Mouse (Mus musculus) cerebellum, adult 2 months (tissue): ENCODE measurements around the gene Irgm2. TPM values are rescaled to one million over a fixed set of nuclear protein-coding genes. Genes with fewer than 3 reads are reported as not detected.

Experiments
- DNase-seq, 2 experiments: peaks; one replicate each; pipeline ENCODE4 v3.0.0; 2021
- H3K27ac ChIP-seq: fragments of 200-500 bp; 2 replicates; pipeline ENCODE4 v1.5.1; 2012; ENCODE audit warnings: low read length, control low read depth, inconsistent platforms; ENCODE audit not compliant: insufficient read depth
- H3K27me3 ChIP-seq: fragments of 200-500 bp; 2 replicates; pipeline ENCODE4 v1.6.1; 2012; ENCODE audit warnings: inconsistent platforms, mild to moderate bottlenecking, low read length, moderate library complexity; ENCODE audit not compliant: control insufficient read depth, insufficient read depth
- H3K4me1 ChIP-seq: fragments of 200-500 bp; 2 replicates; pipeline ENCODE4 v1.6.1; 2011; ENCODE audit warnings: low read length; ENCODE audit not compliant: control insufficient read depth, insufficient read depth
- H3K4me3 ChIP-seq: fragments of 200-500 bp; replicated peaks from 2 replicates; pipeline ENCODE3; 2011; ENCODE audit warnings: mild to moderate bottlenecking, low read depth, low read length, control low read depth; ENCODE audit not compliant: insufficient read depth
- CTCF ChIP-seq: fragments of 200-500 bp; IDR thresholded peaks from 2 replicates; pipeline ENCODE4 v1.5.1; 2011; ENCODE audit warnings: low read depth, mild to moderate bottlenecking, control low read depth, low read length, moderate library complexity, borderline replicate concordance; ENCODE audit not compliant: insufficient read depth
- POLR2A ChIP-seq: fragments of 200-500 bp; IDR thresholded peaks from 2 replicates; pipeline ENCODE4 v1.6.1; 2011; ENCODE audit warnings: low read length, control low read depth, borderline replicate concordance; ENCODE audit not compliant: insufficient read depth
- WGBS: fragments of 180-500 bp; shearing (Covaris S2); methylation state at CpG from one replicate; pipeline ENCODE4 v1.1.7; 2018; 5-methylcytosine and 5-hydroxymethylcytosine counted together
- polyA plus RNA-seq: library from polyadenylated mRNA; depleted of rRNA; stranded (reverse); fragments of >200 nt; gene quantifications from 2 replicates; pipeline ENCODE4 v1.2.3, GENCODE M21; 2012; rRNA removed

The Irgm2 gene
- polyA plus RNA-seq, 1 experiment: 3.4 TPM

- no peaks in the 10 kb centered on the region for H3K27me3 ChIP-seq
- DNase-seq: no peak
- H3K4me1 ChIP-seq: no peaks in the 10 kb centered on the region
- TF ChIP-seq POLR2A (no peak), CTCF (no peak)
- 87% methylated on average over 3 of the region's 3 CpGs for WGBS
- no peak overlapping the region for H3K4me3 ChIP-seq
- no peak overlapping the region for H3K27ac ChIP-seq
These were observed 68.9 kb downstream of the Irgm2 start for GRCm38 (mm10) chr11:58268285-58268684.

Other genes with a start within 250 kb of the Irgm2 start
- 52.0 and 54.5 TPM in 2 replicates for gene Larp1, start 190.6 kb upstream of the Irgm2 start, polyA plus RNA-seq
- gene Gm12248, start 106.5 kb upstream of the Irgm2 start, polyA plus RNA-seq: not detected in 2 replicates
- 80.3 and 82.8 TPM in 2 replicates for gene Cnot8, start 95.5 kb upstream of the Irgm2 start, polyA plus RNA-seq
- gene Gemin5, start 31.1 kb upstream of the Irgm2 start, polyA plus RNA-seq: 8.7 and 9.1 TPM in 2 replicates
- gene Mrpl22, start 28.0 kb upstream of the Irgm2 start, polyA plus RNA-seq: 62.0 and 66.5 TPM in 2 replicates
- gene Igtp, start 62 bp upstream of the Irgm2 start, polyA plus RNA-seq: 3.3 and 4.9 TPM in 2 replicates
- 0.06 TPM in 1 of 2 replicates, not detected in the other for gene 4930438A08Rik, start 75.2 kb downstream of the Irgm2 start, polyA plus RNA-seq
- gene Zfp692, start 107.5 kb downstream of the Irgm2 start, polyA plus RNA-seq: 74.5 and 81.1 TPM in 2 replicates
- gene Zfp672, start 130.7 kb downstream of the Irgm2 start, polyA plus RNA-seq: 45.5 and 45.9 TPM in 2 replicates
- gene Sh3bp5l, start 131.1 kb downstream of the Irgm2 start, polyA plus RNA-seq: 63.3 and 64.5 TPM in 2 replicates
- gene Lypd8, start 179.4 kb downstream of the Irgm2 start, polyA plus RNA-seq: 0.08 and 0.10 TPM in 2 replicates
- gene 1810065E05Rik, start 221.5 kb downstream of the Irgm2 start, polyA plus RNA-seq: not detected in 2 replicates
- not detected in 2 replicates for gene Gm12253, start 232.9 kb downstream of the Irgm2 start, polyA plus RNA-seq